Mouse (Mus musculus) intestine, postnatal 0 days (tissue): ENCODE results near the gene Slc39a11. TPM values are rescaled to one million over a fixed set of nuclear protein-coding genes. Genes with fewer than 3 reads are reported as not detected.

Experiments
- ATAC-seq: fragments of 200-750 bp; cut with Nextera tagmentation; 2 replicates; pipeline ENCODE4 v1.8.0; 2017; ENCODE audit warnings: mild to moderate bottlenecking, moderate TSS enrichment, moderate library complexity
- H3K27ac ChIP-seq: fragments of 300-500 bp; sonication (generic); 2 replicates; pipeline ENCODE4 v1.5.1; 2014; ENCODE audit warnings: mild to moderate bottlenecking, low read depth, low read length, moderate library complexity
- H3K27me3 ChIP-seq: fragments of 300-500 bp; sonication (generic); replicated peaks from 2 replicates; pipeline ENCODE4 v1.6.1; 2014; ENCODE audit warnings: low read length, mixed read lengths; ENCODE audit not compliant: control insufficient read depth, insufficient read depth
- H3K36me3 ChIP-seq: fragments of 300-500 bp; sonication (generic); 2 replicates; pipeline ENCODE4 v1.6.1; 2014; ENCODE audit warnings: mild to moderate bottlenecking, moderate library complexity; ENCODE audit not compliant: control insufficient read depth, insufficient read depth
- H3K4me1 ChIP-seq: fragments of 300-500 bp; sonication (generic); replicated peaks from 2 replicates; pipeline ENCODE4 v1.6.1; 2014; ENCODE audit warnings: antibody characterized with exemption, low read length, mixed read lengths; ENCODE audit not compliant: control insufficient read depth, insufficient read depth
- H3K4me2 ChIP-seq: fragments of 300-500 bp; sonication (generic); replicated peaks from 2 replicates; pipeline ENCODE4 v1.6.1; 2014; ENCODE audit warnings: low read depth, mild to moderate bottlenecking, moderate library complexity
- H3K4me3 ChIP-seq: fragments of 300-500 bp; sonication (generic); 2 replicates; pipeline ENCODE4 v1.5.1; 2014; ENCODE audit warnings: low read depth, low read length
- H3K9ac ChIP-seq: fragments of 300-500 bp; sonication (generic); 2 replicates; pipeline ENCODE4 v1.6.1; 2014; ENCODE audit warnings: mild to moderate bottlenecking, low read depth, low read length
- H3K9me3 ChIP-seq: fragments of 300-500 bp; sonication (generic); 2 replicates; pipeline ENCODE4 v1.6.1; 2016; ENCODE audit warnings: mixed run types; ENCODE audit not compliant: control insufficient read depth
- CTCF ChIP-seq: sonication (generic); IDR thresholded peaks from 2 replicates; pipeline ENCODE4 v1.5.1; 2016; ENCODE audit warnings: low read depth, mild to moderate bottlenecking, control low read depth, antibody characterized with exemption, moderate library complexity
- WGBS: fragments of 180-500 bp; shearing (Covaris S2); extraction: QIAGEN DNeasy Blood & Tissue Kit; methylation state at CpG from one replicate; pipeline ENCODE4 v1.1.7; 2014; 5-methylcytosine and 5-hydroxymethylcytosine counted together
- polyA plus RNA-seq: library from polyadenylated mRNA; unstranded; fragments of >200 nt; fragmentation: Nextera tagmentation; extraction: Ambion mirVana; gene quantifications from 2 replicates; pipeline ENCODE4 v1.2.1, GENCODE M21; 2015

The Slc39a11 gene
- polyA plus RNA-seq, 1 experiment from 2014 or later = 50.7 TPM

DNA sequence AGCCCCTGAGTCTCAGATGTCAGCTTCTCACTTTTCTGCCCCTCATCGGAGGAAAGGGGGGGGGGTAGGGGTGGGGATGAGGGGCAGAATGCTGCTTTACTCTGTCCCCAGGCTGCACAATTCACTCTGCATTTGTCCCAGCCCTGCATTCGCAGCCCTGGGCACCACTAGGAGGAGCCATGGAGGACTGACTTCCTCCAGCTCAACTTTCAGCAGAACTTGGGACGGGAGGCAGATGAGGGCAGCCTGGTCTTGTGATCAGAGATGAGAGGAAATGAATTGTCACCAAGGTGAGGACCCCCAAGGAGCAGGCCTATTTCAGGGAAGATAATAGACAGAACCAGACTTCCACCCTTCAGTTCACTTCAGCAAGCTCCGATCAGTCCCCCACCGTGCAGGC lies 311.3 kb downstream of the Slc39a11 start:
- Histone ChIP-seq H3K4me3 (no peak overlapping the region), H3K4me2 (no peak overlapping the region), H3K9ac (no peak overlapping the region), H3K9me3 (no peaks in the 10 kb centered on the region), H3K36me3 (no peaks in the 10 kb centered on the region), H3K27ac (no peak overlapping the region), H3K27me3 (no peaks in the 10 kb centered on the region), H3K4me1 (no peaks in the 10 kb centered on the region; the same call in 1 of the 2 replicates)
- whole genome bisulfite sequencing = 62% methylated on average over 5 of the region's 5 CpGs
- ATAC-seq = no peak
- peak; percentile 46 for TF ChIP-seq CTCF

DNA sequence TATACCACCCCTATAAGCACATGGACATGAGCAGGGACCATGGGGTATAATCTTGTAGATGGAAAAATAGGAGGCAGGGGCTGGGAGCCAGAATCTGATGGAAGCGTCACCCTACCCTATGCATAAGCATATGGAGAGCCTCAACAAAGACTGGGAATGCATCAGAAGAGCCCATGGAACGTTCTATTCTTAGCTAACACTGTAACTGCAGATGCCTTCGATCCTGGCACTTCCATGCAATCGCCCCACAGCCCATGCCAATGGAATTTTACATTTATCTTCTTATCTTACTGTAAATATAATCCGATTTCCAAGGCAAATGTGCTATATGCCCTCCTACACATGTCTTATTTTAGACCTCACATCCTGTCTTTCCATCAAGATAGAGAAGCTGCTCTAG lies 314.2 kb downstream of the Slc39a11 start:
- 89% methylated on average over 5 of the region's 5 CpGs for WGBS
- no peaks in the 10 kb centered on the region for H3K27me3 ChIP-seq
- no peaks in the 10 kb centered on the region for H3K36me3 ChIP-seq
- H3K4me2 ChIP-seq = no peak overlapping the region
- no peaks in the 10 kb centered on the region; the same call in 1 of the 2 replicates for H3K4me1 ChIP-seq
- ATAC-seq = no peak
- H3K9ac ChIP-seq = no peak overlapping the region
- no peak overlapping the region for H3K27ac ChIP-seq
- no peak overlapping the region for H3K4me3 ChIP-seq
- no peaks in the 10 kb centered on the region for H3K9me3 ChIP-seq
- TF ChIP-seq CTCF = no peak

DNA sequence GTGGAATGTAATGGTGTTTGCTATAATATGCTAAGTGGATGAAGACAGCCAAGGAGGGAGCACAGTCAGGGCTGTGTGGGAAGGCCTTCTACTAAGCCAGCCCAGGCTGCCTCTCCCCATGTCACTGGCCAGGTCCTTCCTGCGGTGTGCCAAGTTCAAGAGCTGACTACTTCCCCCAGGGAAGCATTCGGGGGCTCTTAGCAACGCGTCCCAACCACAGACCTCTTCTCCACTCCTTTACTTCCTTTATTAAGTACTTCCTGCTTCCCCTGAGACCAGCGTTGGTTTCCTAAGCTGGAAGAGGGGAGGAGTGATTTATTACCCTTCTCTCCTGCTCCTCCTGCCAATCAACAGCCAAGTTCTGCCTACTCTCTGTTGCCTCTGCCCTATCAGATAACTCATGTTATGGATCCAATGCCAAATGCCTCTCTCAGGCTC lies 315.4 kb downstream of the Slc39a11 start:
- Histone ChIP-seq H3K36me3 (no peaks in the 10 kb centered on the region), H3K9ac (no peak overlapping the region), H3K4me3 (no peak overlapping the region), H3K4me2 (no peak overlapping the region), H3K4me1 (no peaks in the 10 kb centered on the region; the same call in 1 of the 2 replicates), H3K27me3 (no peaks in the 10 kb centered on the region), H3K27ac (no peak overlapping the region), H3K9me3 (no peaks in the 10 kb centered on the region)
- no peak for TF ChIP-seq CTCF
- 61% methylated on average over 5 of the region's 5 CpGs for WGBS
- no peak for ATAC-seq

DNA sequence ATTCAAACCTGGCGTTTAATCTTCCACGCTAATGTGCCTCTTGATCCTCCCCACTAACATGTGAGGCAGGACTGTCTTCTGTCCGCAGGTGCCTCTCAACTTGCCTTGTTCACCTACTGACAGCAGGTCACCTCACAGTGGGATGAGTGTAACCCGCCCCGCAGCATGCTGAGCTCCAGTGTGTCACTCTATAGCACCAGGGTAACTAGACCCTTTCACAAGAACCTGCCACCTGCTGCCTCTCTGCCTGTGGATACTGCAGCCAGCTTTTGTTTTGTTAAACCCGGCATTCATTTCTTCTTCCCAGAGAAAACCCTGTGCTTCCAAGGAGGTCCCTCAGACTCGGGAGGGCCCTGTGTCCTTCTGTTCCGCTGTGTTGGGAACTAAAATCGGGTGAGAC lies 316.3 kb downstream of the Slc39a11 start:
- Histone ChIP-seq H3K9me3 (no peaks in the 10 kb centered on the region), H3K27me3 (no peaks in the 10 kb centered on the region), H3K4me3 (no peak overlapping the region), H3K4me1 (no peaks in the 10 kb centered on the region; the same call in 1 of the 2 replicates), H3K4me2 (no peak overlapping the region), H3K9ac (no peak overlapping the region), H3K36me3 (no peaks in the 10 kb centered on the region), H3K27ac (no peak overlapping the region)
- 86% methylated on average over 9 of the region's 9 CpGs for WGBS
- no peak for TF ChIP-seq CTCF
- ATAC-seq = no peak

DNA sequence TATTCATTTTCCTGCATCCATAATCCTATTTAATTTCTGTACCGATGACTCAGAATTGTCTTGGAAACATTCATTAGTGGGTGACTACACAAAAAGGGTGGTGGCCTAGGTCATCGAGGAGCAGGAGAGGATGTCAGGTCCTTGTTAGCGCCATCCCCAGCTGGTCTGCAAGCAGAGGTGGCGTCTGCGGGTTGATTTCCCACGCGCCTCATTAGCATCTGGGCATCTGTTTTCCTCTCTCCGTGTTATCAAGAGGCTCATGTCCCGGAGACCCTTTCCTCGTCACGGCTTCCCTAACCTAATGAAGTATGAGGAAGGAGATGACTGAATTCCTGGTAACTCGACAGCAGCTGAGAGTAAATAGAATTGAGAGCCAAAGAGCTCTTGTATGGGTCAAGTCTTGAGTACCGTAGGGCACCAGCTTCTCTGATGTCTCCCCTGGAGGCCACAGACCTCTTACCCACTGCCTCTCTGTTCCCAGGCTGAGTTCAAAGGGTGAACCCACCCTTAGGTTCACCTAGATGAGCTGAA lies 319.8 kb downstream of the Slc39a11 start:
- WGBS = 82% methylated on average over 13 of the region's 13 CpGs

DNA sequence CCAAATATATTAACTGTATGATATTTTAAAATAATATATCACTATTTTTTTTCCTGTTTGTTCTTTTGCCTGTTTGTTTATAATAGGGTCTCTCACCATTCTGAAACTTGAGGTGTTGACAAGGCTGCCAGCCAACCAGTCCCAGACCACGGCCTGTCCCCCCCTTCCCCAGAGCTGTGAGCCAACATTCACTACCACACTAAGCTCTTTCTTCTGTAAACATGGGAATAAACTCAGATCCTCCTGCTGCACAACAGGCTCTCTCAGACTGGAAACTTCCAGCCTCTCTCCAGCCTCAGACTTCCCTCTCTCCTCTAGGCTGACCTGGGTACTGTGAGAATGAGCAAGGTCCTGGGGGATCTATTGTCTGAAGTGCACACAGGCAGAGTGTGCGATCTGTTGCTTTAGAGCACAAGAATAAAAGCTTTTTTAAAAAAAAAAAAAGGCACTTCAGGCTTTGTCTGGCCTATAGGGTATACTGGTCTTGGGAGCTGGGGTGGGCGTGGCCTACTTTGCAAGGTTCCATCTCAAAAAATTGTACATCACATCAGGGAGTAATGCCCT lies 322.3 kb downstream of the Slc39a11 start:
- Histone ChIP-seq H3K4me2 (no peak overlapping the region), H3K9me3 (no peaks in the 10 kb centered on the region), H3K9ac (no peak overlapping the region), H3K4me3 (no peak overlapping the region), H3K4me1 (no peaks in the 10 kb centered on the region), H3K27me3 (no peaks in the 10 kb centered on the region), H3K27ac (no peak overlapping the region), H3K36me3 (no peaks in the 10 kb centered on the region)
- ATAC-seq = no peak
- 71% methylated on average over 3 of the region's 3 CpGs for WGBS
- TF ChIP-seq CTCF = no peak

More for the DNA sequence above, 319.8 kb downstream of the Slc39a11 start:
- no peak overlapping the region for H3K4me3 ChIP-seq
- H3K9ac ChIP-seq = no peak overlapping the region
- no peaks in the 10 kb centered on the region; the same call in 1 of the 2 replicates for H3K4me1 ChIP-seq
- H3K27me3 ChIP-seq = no peaks in the 10 kb centered on the region
- no peak overlapping the region for H3K27ac ChIP-seq
- TF ChIP-seq CTCF = no peak
- H3K9me3 ChIP-seq = no peaks in the 10 kb centered on the region
- H3K4me2 ChIP-seq = no peak overlapping the region
- H3K36me3 ChIP-seq = no peaks in the 10 kb centered on the region
- no peak for ATAC-seq
